Mouse (Mus musculus) embryonic facial prominence, embryonic 10.5 days (tissue): ENCODE results near the gene Iqch. TPM values are rescaled to one million over a fixed set of nuclear protein-coding genes. Genes with fewer than 3 reads are reported as not detected.

Experiments
- DNase-seq: peaks from one replicate; pipeline ENCODE4 v3.0.0-alpha.2; 2017; ENCODE audit warnings: low spot score
- H3K27ac ChIP-seq: fragments of 300-500 bp; sonication (generic); replicated peaks from 2 replicates; pipeline ENCODE4 v1.5.1; 2016; ENCODE audit warnings: mild to moderate bottlenecking
- H3K27me3 ChIP-seq: fragments of 300-500 bp; sonication (generic); replicated peaks from 2 replicates; pipeline ENCODE4 v1.6.1; 2016; ENCODE audit warnings: low read depth, mild to moderate bottlenecking; ENCODE audit not compliant: poor library complexity, severe bottlenecking
- H3K36me3 ChIP-seq: fragments of 300-500 bp; sonication (generic); replicated peaks from 2 replicates; pipeline ENCODE4 v1.6.1; 2016; ENCODE audit warnings: mild to moderate bottlenecking, moderate library complexity
- H3K4me1 ChIP-seq: fragments of 300-500 bp; sonication (generic); 2 replicates; pipeline ENCODE4 v1.6.1; 2016
- H3K4me3 ChIP-seq: fragments of 300-500 bp; sonication (generic); 2 replicates; pipeline ENCODE4 v1.5.1; 2016; ENCODE audit warnings: mild to moderate bottlenecking, moderate library complexity
- H3K9me3 ChIP-seq: fragments of 300-500 bp; sonication (generic); 2 replicates; pipeline ENCODE4 v1.6.1; 2016; ENCODE audit warnings: mild to moderate bottlenecking
- WGBS: fragments of 180-500 bp; shearing (Covaris S2); methylation state at CpG from one replicate; pipeline ENCODE4 v1.1.7; 2016; 5-methylcytosine and 5-hydroxymethylcytosine counted together
- polyA plus RNA-seq: library from polyadenylated mRNA; unstranded; fragments of >200 nt; fragmentation: Nextera tagmentation; extraction: Ambion mirVana; gene quantifications from 2 replicates; pipeline ENCODE4 v1.2.1, GENCODE M21; 2016

Gene Iqch
- polyA plus RNA-seq, 1 experiment from 2014 or later, result 0.09 TPM

GRCm38 (mm10) chr9:63580046-63580445, 22.2 kb downstream of the Iqch start:
- no peaks in the 10 kb centered on the region for H3K36me3 ChIP-seq
- peaks cover 7% of the 10 kb centered on the region for H3K4me1 ChIP-seq
- 63% methylated on average over 2 of the region's 2 CpGs for WGBS
- H3K9me3 ChIP-seq, result no peaks in the 10 kb centered on the region
- H3K27ac ChIP-seq, result no peak overlapping the region
- H3K4me3 ChIP-seq, result no peak overlapping the region
- peaks cover 5% of the 10 kb centered on the region for H3K27me3 ChIP-seq
- no peak for DNase-seq

- no peak for DNase-seq
- Histone ChIP-seq H3K27me3 (peaks cover 5% of the 10 kb centered on the region), H3K27ac (no peak overlapping the region), H3K4me3 (no peak overlapping the region), H3K4me1 (peaks cover 7% of the 10 kb centered on the region), H3K9me3 (no peaks in the 10 kb centered on the region), H3K36me3 (no peaks in the 10 kb centered on the region)
- 84% methylated on average over 5 of the region's 5 CpGs for WGBS
Measured at GRCm38 (mm10) chr9:63579644-63580043, 22.6 kb downstream of the Iqch start.

- Histone ChIP-seq H3K4me3 (no peak overlapping the region), H3K27me3 (peaks cover 5% of the 10 kb centered on the region; the same call in 1 of the 2 replicates), H3K36me3 (no peaks in the 10 kb centered on the region), H3K9me3 (no peaks in the 10 kb centered on the region), H3K27ac (no peak overlapping the region), H3K4me1 (peaks cover 7% of the 10 kb centered on the region)
- 86% methylated on average over 3 of the region's 3 CpGs for WGBS
- no peak for DNase-seq
Measured at GRCm38 (mm10) chr9:63577469-63577868, 24.8 kb downstream of the Iqch start.

- WGBS, result 80% methylated on average over 7 of the region's 7 CpGs
Measured at GRCm38 (mm10) chr9:63572874-63573273, 29.4 kb downstream of the Iqch start.

GRCm38 (mm10) chr9:63571895-63572294, 30.4 kb downstream of the Iqch start:
- H3K4me1 ChIP-seq, result peaks cover 23% of the 10 kb centered on the region
- H3K27ac ChIP-seq, result no peak overlapping the region
- DNase-seq, result no peak
- no peaks in the 10 kb centered on the region for H3K36me3 ChIP-seq
- peaks cover 8% of the 10 kb centered on the region for H3K27me3 ChIP-seq
- no peaks in the 10 kb centered on the region for H3K9me3 ChIP-seq
- 20% methylated on average over 6 of the region's 6 CpGs for WGBS
- H3K4me3 ChIP-seq, result no peak overlapping the region

More at GRCm38 (mm10) chr9:63572874-63573273, 29.4 kb downstream of the Iqch start:
- Histone ChIP-seq H3K9me3 (no peaks in the 10 kb centered on the region), H3K4me3 (no peak overlapping the region), H3K27ac (no peak overlapping the region), H3K4me1 (peaks cover 21% of the 10 kb centered on the region), H3K27me3 (peaks cover 1% of the 10 kb centered on the region; the same call in 1 of the 2 replicates), H3K36me3 (no peaks in the 10 kb centered on the region)
- DNase-seq, result no peak

- H3K4me1 ChIP-seq, result peaks cover 23% of the 10 kb centered on the region
- peak; percentile 35 for DNase-seq
- H3K9me3 ChIP-seq, result no peaks in the 10 kb centered on the region
- H3K36me3 ChIP-seq, result no peaks in the 10 kb centered on the region
- H3K4me3 ChIP-seq, result no peak overlapping the region
- WGBS, result 32% methylated on average over 8 of the region's 8 CpGs
- peaks cover 8% of the 10 kb centered on the region; the same call in 1 of the 2 replicates for H3K27me3 ChIP-seq
- H3K27ac ChIP-seq, result no peak overlapping the region
Measured at GRCm38 (mm10) chr9:63568808-63569207, 33.5 kb downstream of the Iqch start.

GRCm38 (mm10) chr9:63568314-63568713, 34.0 kb downstream of the Iqch start:
- peaks cover 23% of the 10 kb centered on the region for H3K4me1 ChIP-seq
- H3K36me3 ChIP-seq, result no peaks in the 10 kb centered on the region
- no peaks in the 10 kb centered on the region for H3K9me3 ChIP-seq
- H3K4me3 ChIP-seq, result no peak overlapping the region
- H3K27ac ChIP-seq, result no peak overlapping the region
- DNase-seq, result no peak
- H3K27me3 ChIP-seq, result peaks cover 8% of the 10 kb centered on the region; the same call in 1 of the 2 replicates
- WGBS, result 78% methylated on average over 6 of the region's 6 CpGs

GRCm38 (mm10) chr9:63563436-63563835, 38.9 kb downstream of the Iqch start:
- Histone ChIP-seq H3K4me3 (no peak overlapping the region), H3K9me3 (no peaks in the 10 kb centered on the region), H3K27me3 (peaks cover 13% of the 10 kb centered on the region; the same call in 1 of the 2 replicates), H3K27ac (no peak overlapping the region), H3K4me1 (peaks cover 14% of the 10 kb centered on the region), H3K36me3 (no peaks in the 10 kb centered on the region)
- no peak for DNase-seq
- 88% methylated on average over 2 of the region's 2 CpGs for WGBS

GRCm38 (mm10) chr9:63561931-63562330, 40.4 kb downstream of the Iqch start:
- Histone ChIP-seq H3K27ac (no peak overlapping the region), H3K4me3 (no peak overlapping the region), H3K9me3 (no peaks in the 10 kb centered on the region), H3K27me3 (peaks cover 5% of the 10 kb centered on the region; the same call in 1 of the 2 replicates), H3K4me1 (0 out of 2 replicates have a peak, but pooled peaks cover 7% of the 10 kb centered on the region), H3K36me3 (no peaks in the 10 kb centered on the region)
- 71% methylated on average over 8 of the region's 8 CpGs for WGBS
- no peak for DNase-seq

GRCm38 (mm10) chr9:63556933-63557332, 45.4 kb downstream of the Iqch start:
- Histone ChIP-seq H3K27ac (no peak overlapping the region), H3K27me3 (peaks cover 3% of the 10 kb centered on the region; the same call in 1 of the 2 replicates), H3K4me1 (peaks cover 11% of the 10 kb centered on the region), H3K4me3 (no peak overlapping the region), H3K9me3 (no peaks in the 10 kb centered on the region), H3K36me3 (no peaks in the 10 kb centered on the region)
- DNase-seq, result no peak
- WGBS, result 83% methylated on average over 8 of the region's 8 CpGs

- H3K36me3 ChIP-seq, result no peaks in the 10 kb centered on the region
- DNase-seq, result no peak
- no peak overlapping the region for H3K4me3 ChIP-seq
- H3K27me3 ChIP-seq, result no peaks in the 10 kb centered on the region; the same call in 1 of the 2 replicates
- no peak overlapping the region for H3K27ac ChIP-seq
- WGBS, result 62% methylated on average over 1 of the region's 1 CpGs
- no peaks in the 10 kb centered on the region for H3K9me3 ChIP-seq
- H3K4me1 ChIP-seq, result peaks cover 8% of the 10 kb centered on the region
Measured at GRCm38 (mm10) chr9:63556316-63556715, 46.0 kb downstream of the Iqch start.

- Histone ChIP-seq H3K36me3 (no peaks in the 10 kb centered on the region), H3K27ac (no peak overlapping the region), H3K4me1 (peaks cover 8% of the 10 kb centered on the region), H3K4me3 (no peak overlapping the region), H3K27me3 (no peaks in the 10 kb centered on the region; the same call in 1 of the 2 replicates), H3K9me3 (no peaks in the 10 kb centered on the region)
- no peak for DNase-seq
- WGBS, result 58% methylated on average over 3 of the region's 3 CpGs
Measured at GRCm38 (mm10) chr9:63555460-63555990, 46.8 kb downstream of the Iqch start.

- Histone ChIP-seq H3K27ac (no peak overlapping the region), H3K4me3 (no peak overlapping the region), H3K9me3 (no peaks in the 10 kb centered on the region), H3K27me3 (peaks cover 10% of the 10 kb centered on the region; the same call in 1 of the 2 replicates), H3K4me1 (peaks cover 11% of the 10 kb centered on the region), H3K36me3 (no peaks in the 10 kb centered on the region)
- no peak for DNase-seq
- WGBS, result 83% methylated on average over 3 of the region's 3 CpGs
Measured at GRCm38 (mm10) chr9:63553628-63554027, 48.7 kb downstream of the Iqch start.
